Mouse (Mus musculus) kidney, adult 2 months (tissue): ENCODE results near the gene Gm2696. TPM values are rescaled to one million over a fixed set of nuclear protein-coding genes. Genes with fewer than 3 reads are reported as not detected.
"Not testable (repeated sequence)": the region's sequence is repeated elsewhere in the genome, so short reads cannot be mapped to it uniquely, and the experiment has no call there.

ENCODE experiments used
- DNase-seq: peaks from one replicate; pipeline ENCODE4 v3.0.0; 2021
- H3K27ac ChIP-seq: fragments of 200-500 bp; 2 replicates; pipeline ENCODE4 v1.5.1; 2012; ENCODE audit warnings: low read depth, low read length, control low read depth, inconsistent platforms; ENCODE audit not compliant: insufficient read depth
- H3K27me3 ChIP-seq: fragments of 200-500 bp; replicated peaks from 2 replicates; pipeline ENCODE4 v1.6.1; 2012; ENCODE audit warnings: mild to moderate bottlenecking, moderate library complexity, low read length, inconsistent platforms; ENCODE audit not compliant: control insufficient read depth, insufficient read depth
- H3K36me3 ChIP-seq: fragments of 200-500 bp; 2 replicates; pipeline ENCODE4 v1.6.1; 2012; ENCODE audit warnings: mild to moderate bottlenecking, moderate library complexity, low read length, inconsistent platforms; ENCODE audit not compliant: control insufficient read depth, insufficient read depth
- H3K4me1 ChIP-seq: fragments of 200-500 bp; 2 replicates; pipeline ENCODE4 v1.6.1; 2011; ENCODE audit warnings: low read length; ENCODE audit not compliant: control insufficient read depth, insufficient read depth
- H3K4me3 ChIP-seq: fragments of 200-500 bp; 2 replicates; pipeline ENCODE4 v1.5.1; 2011; ENCODE audit warnings: mild to moderate bottlenecking, low read depth, low read length, control low read depth; ENCODE audit not compliant: insufficient read depth
- CTCF ChIP-seq: fragments of 200-500 bp; conservative IDR thresholded peaks from 2 replicates; pipeline ENCODE4 v1.5.1; 2011; ENCODE audit warnings: low read depth, mild to moderate bottlenecking, control low read depth, low read length, moderate library complexity, mixed read lengths; ENCODE audit not compliant: insufficient read depth, insufficient read length
- POLR2A ChIP-seq: fragments of 200-500 bp; IDR thresholded peaks from one replicate; pipeline ENCODE4 v1.6.1; 2011; ENCODE audit warnings: low read depth, low read length, control low read depth
- WGBS: fragments of 180-500 bp; shearing (Covaris S2); methylation state at CpG from one replicate; pipeline ENCODE4 v1.1.7; 2018; 5-methylcytosine and 5-hydroxymethylcytosine counted together
- polyA plus RNA-seq: library from polyadenylated mRNA; depleted of rRNA; stranded (reverse); fragments of >200 nt; gene quantifications from 2 replicates; pipeline ENCODE4 v1.2.3, GENCODE M21; 2012; rRNA removed

Gm2696 gene
- not detected in 2 replicates for polyA plus RNA-seq

- no peak within 1 kb of the TSS for H3K4me3 ChIP-seq
- 63% methylated on average over 4 of the region's 4 CpGs for WGBS
- no peaks in the 10 kb centered on the region for H3K36me3 ChIP-seq
- H3K4me1 ChIP-seq: no peaks in the 10 kb centered on the region
- H3K27me3 ChIP-seq: no peaks in the 10 kb centered on the region
- no peak for DNase-seq
- TF ChIP-seq CTCF: no peak
- TF ChIP-seq POLR2A: no peak
- H3K27ac ChIP-seq: no peak within 1 kb of the TSS
Measured at GRCm38 (mm10) chr10:77814382-77814781, at the start of gene Gm2696. Gene Gm2696, plus strand, starts transcription at chr10:77814682.

- Histone ChIP-seq H3K4me1 (no peaks in the 10 kb centered on the region), H3K36me3 (no peaks in the 10 kb centered on the region), H3K27ac (no peak overlapping the region), H3K27me3 (no peaks in the 10 kb centered on the region; the same call in 1 of the 2 replicates), H3K4me3 (no peak overlapping the region)
- WGBS: 53% methylated on average over 1 of the region's 1 CpGs
- no peak for DNase-seq
- TF ChIP-seq POLR2A (no peak), CTCF (no peak)
Measured at GRCm38 (mm10) chr10:77769727-77770126, 44.8 kb upstream of the Gm2696 start.

- not testable (repeated sequence) for DNase-seq, H3K27me3 ChIP-seq, H3K36me3 ChIP-seq, H3K4me3 ChIP-seq, H3K4me1 ChIP-seq, H3K27ac ChIP-seq
- 50% methylated on average over 1 of the region's 1 CpGs for WGBS
Measured at GRCm38 (mm10) chr10:77771225-77771624, 43.3 kb upstream of the Gm2696 start, which contains the start of gene Gm3238. Gene Gm3238, minus strand, starts transcription at chr10:77771325.

- DNase-seq, H3K4me3 ChIP-seq, H3K27ac ChIP-seq, H3K36me3 ChIP-seq, H3K27me3 ChIP-seq, H3K4me1 ChIP-seq: not testable (repeated sequence)
- 93% methylated on average over 3 of the region's 3 CpGs for whole genome bisulfite sequencing
Measured at GRCm38 (mm10) chr10:77772142-77772541, 42.3 kb upstream of the Gm2696 start.

GRCm38 (mm10) chr10:77776844-77777243, 37.6 kb upstream of the Gm2696 start, which contains the start of gene Gm7138:
Gene Gm7138, minus strand, starts transcription at chr10:77776944.
- H3K36me3 ChIP-seq, H3K4me3 ChIP-seq, H3K4me1 ChIP-seq, H3K27ac ChIP-seq, DNase-seq, H3K27me3 ChIP-seq: not testable (repeated sequence)
- 69% methylated on average over 1 of the region's 1 CpGs for WGBS

GRCm38 (mm10) chr10:77782442-77782841, 32.0 kb upstream of the Gm2696 start, which contains the start of gene Gm3250:
Gene Gm3250, minus strand, starts transcription at chr10:77782542.
- WGBS: 63% methylated on average over 1 of the region's 1 CpGs
- not testable (repeated sequence) for DNase-seq, H3K4me3 ChIP-seq

GRCm38 (mm10) chr10:77783396-77783795, 31.1 kb upstream of the Gm2696 start:
- H3K27me3 ChIP-seq, H3K4me3 ChIP-seq, H3K36me3 ChIP-seq, H3K4me1 ChIP-seq, DNase-seq, H3K27ac ChIP-seq: not testable (repeated sequence)
- WGBS: 82% methylated on average over 2 of the region's 3 CpGs

More at GRCm38 (mm10) chr10:77782442-77782841, 32.0 kb upstream of the Gm2696 start, which contains the start of gene Gm3250:
- not testable (repeated sequence) for H3K36me3 ChIP-seq, H3K27me3 ChIP-seq, H3K27ac ChIP-seq, H3K4me1 ChIP-seq

- WGBS: 70% methylated on average over 1 of the region's 1 CpGs
- not testable (repeated sequence) for H3K27me3 ChIP-seq, H3K4me3 ChIP-seq, H3K4me1 ChIP-seq, DNase-seq, H3K27ac ChIP-seq, H3K36me3 ChIP-seq
Measured at GRCm38 (mm10) chr10:77787876-77788275, 26.6 kb upstream of the Gm2696 start, which contains the start of gene Gm7137. Gene Gm7137, minus strand, starts transcription at chr10:77788200.
